8 mouse cellular contexts compared by ENCODE assay signal in the genomic region with DNA sequence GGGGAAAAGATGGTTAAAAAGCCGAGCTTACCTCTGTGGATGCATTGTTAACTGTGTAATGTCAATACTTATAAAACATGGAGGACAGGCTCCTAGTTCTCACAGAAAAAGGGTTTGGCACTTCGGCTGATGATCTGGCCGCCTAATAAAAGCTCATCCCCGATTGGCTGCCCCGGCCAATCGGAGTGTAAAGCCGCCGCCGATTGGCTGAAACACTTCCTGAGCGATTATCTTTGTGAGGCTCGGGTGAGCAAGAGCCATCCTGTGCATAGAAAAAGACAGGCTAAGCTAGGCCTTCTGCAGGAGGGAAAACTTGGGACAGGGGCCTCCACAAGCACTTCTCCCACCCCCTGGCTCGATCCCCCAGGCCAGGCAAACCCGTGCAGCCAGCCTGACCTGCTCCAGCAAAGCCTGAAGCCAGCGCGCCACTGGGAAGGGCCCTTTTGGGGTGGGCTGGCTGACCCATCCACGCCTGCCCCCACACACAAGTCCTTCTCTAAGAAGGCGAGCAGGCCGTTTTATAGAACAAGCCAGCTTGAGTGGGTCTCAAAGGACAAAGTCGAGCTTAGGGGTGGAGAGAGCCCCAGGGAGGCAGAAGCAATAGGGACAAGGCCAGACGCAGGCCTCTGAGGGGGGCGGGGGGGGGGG. TPM values are rescaled to one million over a fixed set of nuclear protein-coding genes. Genes with fewer than 3 reads are reported as not detected.
DNase-seq lines count a peak whose midpoint lies in the region; ATAC-seq and TF ChIP-seq lines count a peak whose summit lies in the region.

No protein-coding gene starts in this region.

- TF ChIP-seq POLR2A in small intestine, adult 2 months (IDR thresholded peaks at IDR 0.05; ENCODE audit: low read depth, low read length) = peak; percentile 40

- TF ChIP-seq CTCF in small intestine, adult 2 months (IDR thresholded peaks at IDR 0.05; ENCODE audit: extremely low read depth, insufficient read length, insufficient replicate concordance, low read depth, low read length) = no peak

- WGBS in embryonic facial prominence, embryonic 12.5 days = 4% methylated on average over 21 of the region's 21 CpGs
- 1% methylated on average over 21 of the region's 21 CpGs for WGBS in limb, embryonic 11.5 days
- WGBS in midbrain, embryonic 13.5 days = 3% methylated on average over 20 of the region's 21 CpGs
- 5% methylated on average over 21 of the region's 21 CpGs for WGBS in small intestine, adult 2 months

- peak overlapping the region; percentile 65 for H3K9ac ChIP-seq in embryonic facial prominence, embryonic 12.5 days
- peak overlapping the region; percentile 57 for H3K9ac ChIP-seq in limb, embryonic 11.5 days (ENCODE audit: low read length)
- peak overlapping the region; percentile 79 for H3K9ac ChIP-seq in midbrain, embryonic 13.5 days (replicated peaks)

- peak overlapping the region; percentile 29; the same call in 1 of the 2 replicates for H3K4me3 ChIP-seq in embryonic facial prominence, embryonic 12.5 days
- H3K4me3 ChIP-seq in limb, embryonic 11.5 days (ENCODE audit: low read depth, low read length) = peak overlapping the region; percentile 24
- peak overlapping the region; percentile 44 for H3K4me3 ChIP-seq in midbrain, embryonic 13.5 days (replicated peaks)
- peak overlapping the region; percentile 38 for H3K4me3 ChIP-seq in small intestine, adult 2 months (ENCODE audit: low read depth, low read length)

- H3K27ac ChIP-seq in embryonic facial prominence, embryonic 12.5 days = peak overlapping the region; percentile 100
- peak overlapping the region; percentile 98 for H3K27ac ChIP-seq in limb, embryonic 11.5 days (replicated peaks; ENCODE audit: low read depth, low read length)
- peak overlapping the region; percentile 100 for H3K27ac ChIP-seq in midbrain, embryonic 13.5 days
- H3K27ac ChIP-seq in small intestine, adult 2 months (ENCODE audit: insufficient read depth, low read depth, low read length) = peak overlapping the region; percentile 97

- ATAC-seq in embryonic facial prominence, embryonic 12.5 days (ENCODE audit: insufficient number of reproducible peaks, insufficient read depth, low FRiP score, low TSS enrichment) = peak; percentile 22
- ATAC-seq in limb, embryonic 11.5 days (ENCODE audit: insufficient number of reproducible peaks, low FRiP score, low TSS enrichment, low read depth) = no peak; the same call in 1 of the 2 replicates
- peak; percentile 37 for ATAC-seq in midbrain, embryonic 13.5 days

- H3K36me3 ChIP-seq in embryonic facial prominence, embryonic 12.5 days = no peaks in the 10 kb centered on the region
- no peaks in the 10 kb centered on the region for H3K36me3 ChIP-seq in limb, embryonic 11.5 days (ENCODE audit: control insufficient read depth, insufficient read depth, low read length)
- no peaks in the 10 kb centered on the region for H3K36me3 ChIP-seq in midbrain, embryonic 13.5 days
- H3K36me3 ChIP-seq in small intestine, adult 2 months (ENCODE audit: control insufficient read depth, insufficient read depth, low read length) = peaks cover 4% of the 10 kb centered on the region

- peaks cover 96% of the 10 kb centered on the region for H3K4me1 ChIP-seq in embryonic facial prominence, embryonic 12.5 days
- H3K4me1 ChIP-seq in limb, embryonic 11.5 days (ENCODE audit: control insufficient read depth, insufficient read depth, low read length) = peaks cover 92% of the 10 kb centered on the region
- H3K4me1 ChIP-seq in midbrain, embryonic 13.5 days (replicated peaks) = peaks cover 98% of the 10 kb centered on the region
- H3K4me1 ChIP-seq in small intestine, adult 2 months (ENCODE audit: control insufficient read depth, insufficient read depth, insufficient read length, low read length) = peaks cover 70% of the 10 kb centered on the region

- no peaks in the 10 kb centered on the region for H3K9me3 ChIP-seq in embryonic facial prominence, embryonic 12.5 days
- no peaks in the 10 kb centered on the region for H3K9me3 ChIP-seq in limb, embryonic 11.5 days (ENCODE audit: control insufficient read depth, low read length)
- H3K9me3 ChIP-seq in midbrain, embryonic 13.5 days = no peaks in the 10 kb centered on the region

- H3K4me2 ChIP-seq in embryonic facial prominence, embryonic 12.5 days (replicated peaks) = peak overlapping the region; percentile 68
- H3K4me2 ChIP-seq in limb, embryonic 11.5 days (ENCODE audit: low read depth, severe bottlenecking) = peak overlapping the region; percentile 51
- H3K4me2 ChIP-seq in midbrain, embryonic 13.5 days (replicated peaks) = peak overlapping the region; percentile 83

- H3K27me3 ChIP-seq in embryonic facial prominence, embryonic 12.5 days = no peaks in the 10 kb centered on the region
- no peaks in the 10 kb centered on the region for H3K27me3 ChIP-seq in limb, embryonic 11.5 days (ENCODE audit: control insufficient read depth, insufficient read depth, low read length)
- no peaks in the 10 kb centered on the region for H3K27me3 ChIP-seq in midbrain, embryonic 13.5 days
- no peaks in the 10 kb centered on the region for H3K27me3 ChIP-seq in small intestine, adult 2 months (ENCODE audit: control insufficient read depth, insufficient read depth, low read length)

- DNase-seq in 3T3-L1 (ENCODE audit: low read depth, low spot score) = peak; percentile 98
- peak; percentile 89 to 93 for DNase-seq in adrenal gland, postnatal 36 days
- DNase-seq in heart, adult 18-20 months = peak; percentile 98 to 100
- DNase-seq in kidney, adult 18-20 months = peak; percentile 100
- peak; percentile 99 for DNase-seq in limb, embryonic 11.5 days (ENCODE audit: low spot score)

RNA-seq across cellular contexts. Expression of a gene that starts 14.1 kb away (rescaled TPM):
- 10 to 100 TPM; 47.9 to 53.4 TPM for total RNA-seq in adrenal gland, postnatal 36 days (2021)
- 58.9 and 64.2 TPM in 2 replicates for polyA plus RNA-seq in embryonic facial prominence, embryonic 12.5 days (2016; fragmentation: Nextera tagmentation; extraction: Ambion mirVana)
- total RNA-seq in heart, adult 18-20 months (2021) = 10 to 100 TPM; 41.2 to 44.8 TPM
- 43.5 and 46.9 TPM in 2 replicates for polyA plus RNA-seq in limb, embryonic 11.5 days (2014; fragmentation: Nextera tagmentation; extraction: Ambion mirVana)
- polyA plus RNA-seq in midbrain, embryonic 13.5 days (2015; fragmentation: Nextera tagmentation; extraction: Ambion mirVana) = 85.4 and 86.8 TPM in 2 replicates
- polyA plus RNA-seq in small intestine, adult 2 months (2012; rRNA removed) = 9.7 and 17.4 TPM in 2 replicates
